Mouse (Mus musculus) heart, embryonic 16.5 days (tissue): ENCODE measurements around the gene Jak1. TPM values are rescaled to one million over a fixed set of nuclear protein-coding genes. Genes with fewer than 3 reads are reported as not detected.

Experiments
- ATAC-seq: fragments of 200-750 bp; cut with Nextera tagmentation; replicated peaks from 2 replicates; pipeline ENCODE4 v1.8.0; 2017; ENCODE audit warnings: moderate number of reproducible peaks; ENCODE audit not compliant: insufficient read depth, low FRiP score; ENCODE audit errors: extremely low read depth
- H3K27ac ChIP-seq: fragments of 300-500 bp; sonication (generic); 2 replicates; pipeline ENCODE4 v1.5.1; 2014; ENCODE audit warnings: mild to moderate bottlenecking, low read length, control low read depth, moderate library complexity
- H3K27me3 ChIP-seq: fragments of 300-500 bp; sonication (generic); 2 replicates; pipeline ENCODE4 v1.6.1; 2014; ENCODE audit warnings: low read length, mixed read lengths; ENCODE audit not compliant: control insufficient read depth, insufficient read depth
- H3K36me3 ChIP-seq: fragments of 300-500 bp; sonication (generic); 2 replicates; pipeline ENCODE4 v1.6.1; 2014; ENCODE audit not compliant: control insufficient read depth, insufficient read depth
- H3K4me1 ChIP-seq: fragments of 300-500 bp; sonication (generic); 2 replicates; pipeline ENCODE4 v1.6.1; 2014; ENCODE audit warnings: low read length, mixed read lengths; ENCODE audit not compliant: control insufficient read depth, insufficient read depth
- H3K4me2 ChIP-seq: fragments of 300-500 bp; sonication (generic); 2 replicates; pipeline ENCODE4 v1.6.1; 2014; ENCODE audit warnings: low read depth, mild to moderate bottlenecking, control low read depth, low read length
- H3K4me3 ChIP-seq: fragments of 300-500 bp; sonication (generic); 2 replicates; pipeline ENCODE4 v1.5.1; 2014; ENCODE audit warnings: mild to moderate bottlenecking, control low read depth, low read length
- H3K9ac ChIP-seq: fragments of 300-500 bp; sonication (generic); 2 replicates; pipeline ENCODE4 v1.6.1; 2014; ENCODE audit warnings: low read length, control low read depth
- H3K9me3 ChIP-seq: fragments of 300-500 bp; sonication (generic); replicated peaks from 2 replicates; pipeline ENCODE4 v1.6.1; 2016; ENCODE audit warnings: low read length; ENCODE audit not compliant: control insufficient read depth
- WGBS: fragments of 180-500 bp; shearing (Covaris S2); extraction: QIAGEN DNeasy Blood & Tissue Kit; methylation state at CpG from one replicate; pipeline ENCODE4 v1.1.7; 2014; 5-methylcytosine and 5-hydroxymethylcytosine counted together
- polyA plus RNA-seq: library from polyadenylated mRNA; unstranded; fragments of >200 nt; fragmentation: Nextera tagmentation; extraction: Ambion mirVana; gene quantifications from 2 replicates; pipeline ENCODE4 v1.2.1, GENCODE M21; 2015

The Jak1 gene
- polyA plus RNA-seq, 1 experiment from 2014 or later = 65.7 TPM

DNA sequence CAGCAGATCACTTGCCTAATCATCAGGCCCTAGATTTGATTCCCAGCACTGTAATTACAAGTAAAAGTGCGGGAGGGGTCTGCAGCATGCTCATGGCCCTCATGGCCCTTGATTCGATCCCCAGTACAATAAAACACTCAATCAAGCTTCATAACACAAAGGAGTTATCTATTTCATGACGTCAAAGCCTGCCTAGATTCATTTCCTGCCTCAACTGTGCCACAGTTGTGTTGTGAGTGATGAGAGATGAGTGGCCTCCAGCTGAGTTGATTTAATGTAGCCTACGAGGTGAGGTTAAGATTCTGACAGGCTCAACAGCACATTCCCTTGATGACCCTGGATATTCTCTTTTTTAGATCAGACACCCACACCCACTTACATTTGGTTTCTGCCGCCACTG lies 86.0 kb downstream of the Jak1 start:
- ATAC-seq = no peak
- Histone ChIP-seq H3K4me3 (no peak overlapping the region), H3K4me1 (peaks cover 21% of the 10 kb centered on the region), H3K9ac (no peak overlapping the region), H3K9me3 (no peaks in the 10 kb centered on the region), H3K4me2 (no peak overlapping the region), H3K27ac (no peak overlapping the region), H3K27me3 (no peaks in the 10 kb centered on the region), H3K36me3 (peaks cover 16% of the 10 kb centered on the region)
- WGBS = 59% methylated on average over 5 of the region's 5 CpGs

- no peaks in the 10 kb centered on the region for H3K27me3 ChIP-seq
- H3K9ac ChIP-seq = no peak overlapping the region
- WGBS = 88% methylated on average over 3 of the region's 3 CpGs
- peaks cover 21% of the 10 kb centered on the region for H3K4me1 ChIP-seq
- ATAC-seq = no peak
- no peak overlapping the region for H3K27ac ChIP-seq
- no peak overlapping the region for H3K4me2 ChIP-seq
- H3K4me3 ChIP-seq = no peak overlapping the region
- no peaks in the 10 kb centered on the region for H3K9me3 ChIP-seq
- H3K36me3 ChIP-seq = peaks cover 13% of the 10 kb centered on the region
These were observed 87.3 kb downstream of the Jak1 start for GRCm38 (mm10) chr4:101177796-101178195.

- Histone ChIP-seq H3K27ac (no peak overlapping the region), H3K4me2 (no peak overlapping the region), H3K9ac (no peak overlapping the region), H3K9me3 (no peaks in the 10 kb centered on the region), H3K4me1 (peaks cover 20% of the 10 kb centered on the region), H3K36me3 (peaks cover 10% of the 10 kb centered on the region), H3K4me3 (no peak overlapping the region), H3K27me3 (no peaks in the 10 kb centered on the region)
- 28% methylated on average over 6 of the region's 6 CpGs for WGBS
- peak; percentile 59 for ATAC-seq
These were observed 89.0 kb downstream of the Jak1 start for GRCm38 (mm10) chr4:101176123-101176522.

GRCm38 (mm10) chr4:101174916-101175625 lies 90.0 kb downstream of the Jak1 start:
- Histone ChIP-seq H3K4me3 (no peak overlapping the region), H3K27ac (no peak overlapping the region), H3K9ac (no peak overlapping the region), H3K9me3 (no peaks in the 10 kb centered on the region), H3K36me3 (peaks cover 12% of the 10 kb centered on the region), H3K4me1 (peaks cover 13% of the 10 kb centered on the region), H3K27me3 (no peaks in the 10 kb centered on the region), H3K4me2 (no peak overlapping the region)
- 84% methylated on average over 10 of the region's 10 CpGs for WGBS
- ATAC-seq = no peak

GRCm38 (mm10) chr4:101172738-101173137 lies 92.3 kb downstream of the Jak1 start:
- Histone ChIP-seq H3K4me2 (no peak overlapping the region), H3K27ac (no peak overlapping the region), H3K9me3 (no peaks in the 10 kb centered on the region), H3K4me1 (peaks cover 6% of the 10 kb centered on the region; the same call in 1 of the 2 replicates), H3K4me3 (no peak overlapping the region), H3K36me3 (peaks cover 9% of the 10 kb centered on the region), H3K27me3 (no peaks in the 10 kb centered on the region), H3K9ac (no peak overlapping the region)
- WGBS = 60% methylated on average over 2 of the region's 2 CpGs
- ATAC-seq = no peak

DNA sequence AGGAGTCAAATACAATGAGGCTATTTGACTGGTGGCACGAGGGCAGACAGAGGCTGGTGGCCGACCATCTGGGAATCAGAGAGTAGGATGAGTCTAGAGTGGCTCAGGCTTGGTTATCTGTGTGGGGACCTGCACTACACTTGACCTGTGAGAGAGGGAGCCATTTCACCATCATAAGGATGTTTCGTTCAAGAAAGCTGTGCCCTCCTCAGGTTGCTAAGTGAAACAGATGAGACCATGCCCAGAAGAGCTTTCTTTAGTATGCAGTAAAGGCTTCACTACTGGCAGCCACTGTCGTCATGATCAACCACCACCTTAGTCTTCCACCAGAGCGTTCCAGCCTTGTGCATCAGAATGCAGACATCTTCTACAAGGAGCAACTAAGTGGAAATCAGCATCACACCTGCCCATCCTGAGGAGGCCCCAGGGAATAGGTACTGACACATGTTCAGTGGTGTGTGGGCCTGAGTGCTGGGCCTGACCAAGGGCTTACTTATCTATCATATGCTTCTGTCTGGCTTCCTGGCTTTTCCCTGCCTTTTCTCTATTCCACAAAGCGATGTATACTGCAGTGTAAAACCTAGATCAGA lies 96.8 kb downstream of the Jak1 start:
- Histone ChIP-seq H3K9ac (no peak overlapping the region), H3K4me3 (no peak overlapping the region), H3K9me3 (no peaks in the 10 kb centered on the region), H3K27me3 (no peaks in the 10 kb centered on the region), H3K4me2 (no peak overlapping the region), H3K36me3 (peaks cover 11% of the 10 kb centered on the region), H3K4me1 (no peaks in the 10 kb centered on the region), H3K27ac (no peak overlapping the region)
- 46% methylated on average over 6 of the region's 6 CpGs for WGBS
- peak; percentile 50; the same call in 1 of the 2 replicates for ATAC-seq

DNA sequence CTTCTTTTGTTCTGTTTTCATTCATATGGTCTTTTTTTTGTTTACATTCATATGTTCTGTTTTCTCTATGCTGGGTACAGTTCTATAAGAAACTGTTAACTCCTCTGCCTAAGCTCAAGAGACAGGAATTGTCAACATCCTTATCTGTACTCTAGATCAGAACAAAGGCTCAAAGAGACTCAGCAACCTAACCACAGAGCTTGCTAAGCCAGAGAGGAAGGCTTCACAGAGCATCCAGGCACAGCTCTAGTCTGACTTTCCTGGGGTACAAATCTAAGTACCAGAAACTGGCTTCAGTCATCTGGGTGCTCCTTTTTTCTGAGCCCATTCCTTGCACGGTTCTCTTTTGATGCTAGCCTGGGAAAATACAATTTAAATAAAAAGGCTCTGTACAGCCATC lies 97.3 kb downstream of the Jak1 start:
- WGBS = 78% methylated on average over 1 of the region's 1 CpGs

GRCm38 (mm10) chr4:101165776-101166175 lies 99.3 kb downstream of the Jak1 start:
- Histone ChIP-seq H3K27ac (no peak overlapping the region), H3K36me3 (peaks cover 11% of the 10 kb centered on the region), H3K9me3 (no peaks in the 10 kb centered on the region), H3K9ac (no peak overlapping the region), H3K4me1 (no peaks in the 10 kb centered on the region), H3K4me3 (no peak overlapping the region), H3K27me3 (no peaks in the 10 kb centered on the region), H3K4me2 (no peak overlapping the region)
- ATAC-seq = no peak
- 86% methylated on average over 4 of the region's 4 CpGs for WGBS

More for the DNA sequence above, 97.3 kb downstream of the Jak1 start:
- Histone ChIP-seq H3K9me3 (no peaks in the 10 kb centered on the region), H3K27me3 (no peaks in the 10 kb centered on the region), H3K4me3 (no peak overlapping the region), H3K27ac (no peak overlapping the region), H3K4me1 (no peaks in the 10 kb centered on the region), H3K9ac (no peak overlapping the region), H3K36me3 (peaks cover 14% of the 10 kb centered on the region), H3K4me2 (no peak overlapping the region)
- peak; percentile 46; the same call in 1 of the 2 replicates for ATAC-seq

- Histone ChIP-seq H3K9ac (no peak overlapping the region), H3K9me3 (no peaks in the 10 kb centered on the region), H3K27me3 (no peaks in the 10 kb centered on the region), H3K27ac (no peak overlapping the region), H3K4me1 (no peaks in the 10 kb centered on the region), H3K4me3 (no peak overlapping the region), H3K36me3 (peaks cover 14% of the 10 kb centered on the region), H3K4me2 (no peak overlapping the region)
- no peak for ATAC-seq
- 84% methylated on average over 2 of the region's 2 CpGs for WGBS
These were observed 100.4 kb downstream of the Jak1 start for GRCm38 (mm10) chr4:101164673-101165072.
